Mouse (Mus musculus) liver, embryonic 14.5 days (tissue): ENCODE results near the gene Gm38100. TPM values are rescaled to one million over a fixed set of nuclear protein-coding genes. Genes with fewer than 3 reads are reported as not detected.

ENCODE experiments used
- ATAC-seq: fragments of 200-750 bp; cut with Nextera tagmentation; 2 replicates; pipeline ENCODE4 v1.8.0; 2017; ENCODE audit warnings: moderate number of reproducible peaks, mild to moderate bottlenecking, moderate library complexity; ENCODE audit not compliant: insufficient read depth
- DNase-seq, 3 experiments: peaks; one replicate each; pipeline ENCODE4 v3.0.0-alpha.2; 2012 to 2013; ENCODE audit warnings: low read depth in 3 of 3, low spot score in 3 of 3
- H3K27ac ChIP-seq: fragments of 300-500 bp; sonication (generic); 2 replicates; pipeline ENCODE4 v1.5.1; 2014; ENCODE audit warnings: moderate library complexity, mild to moderate bottlenecking, control low read depth, inconsistent platforms
- H3K27me3 ChIP-seq: fragments of 300-500 bp; sonication (generic); 2 replicates; pipeline ENCODE4 v1.6.1; 2014; ENCODE audit warnings: mild to moderate bottlenecking, low read length, moderate library complexity; ENCODE audit not compliant: control insufficient read depth, insufficient read depth
- H3K36me3 ChIP-seq: fragments of 300-500 bp; sonication (generic); replicated peaks from 2 replicates; pipeline ENCODE4 v1.6.1; 2014; ENCODE audit warnings: low read depth; ENCODE audit not compliant: control insufficient read depth, insufficient read depth
- H3K4me1 ChIP-seq, 2 experiments: fragments of 200-500 bp in 1 of 2; fragments of 300-500 bp in 1 of 2; sonication (generic) in 1 of 2; replicated peaks; 2 replicates each; pipeline ENCODE4 v1.6.1; 2012 to 2014; ENCODE audit warnings: antibody characterized with exemption in 1 of 2, inconsistent platforms in 1 of 2, low read length in 1 of 2; ENCODE audit not compliant: control insufficient read depth in 2 of 2, insufficient read depth in 2 of 2
- H3K4me2 ChIP-seq: fragments of 300-500 bp; sonication (generic); 2 replicates; pipeline ENCODE4 v1.6.1; 2014; ENCODE audit warnings: low read depth, mild to moderate bottlenecking, control low read depth, moderate library complexity
- H3K4me3 ChIP-seq, 2 experiments: fragments of 200-500 bp in 1 of 2; fragments of 300-500 bp in 1 of 2; sonication (generic) in 1 of 2; 2 replicates each; pipeline ENCODE4 v1.5.1; 2012 to 2014; ENCODE audit warnings: low read depth in 2 of 2, low read length in 2 of 2, mild to moderate bottlenecking in 2 of 2, control low read depth in 1 of 2, inconsistent platforms in 1 of 2, moderate library complexity in 1 of 2; ENCODE audit not compliant: insufficient read depth in 1 of 2
- H3K9ac ChIP-seq: fragments of 300-500 bp; sonication (generic); replicated peaks from 2 replicates; pipeline ENCODE4 v1.6.1; 2014; ENCODE audit warnings: mild to moderate bottlenecking, control low read depth, moderate library complexity
- H3K9me3 ChIP-seq: fragments of 300-500 bp; sonication (generic); 2 replicates; pipeline ENCODE4 v1.6.1; 2016; ENCODE audit warnings: low read length, mixed read lengths; ENCODE audit not compliant: control insufficient read depth
- CTCF ChIP-seq: IDR thresholded peaks from 2 replicates; pipeline ENCODE4 v1.5.1; 2016; ENCODE audit warnings: antibody characterized with exemption, low read depth, control low read depth
- EP300 ChIP-seq: IDR thresholded peaks from 2 replicates; pipeline ENCODE4 v1.6.1; 2016; ENCODE audit warnings: antibody characterized with exemption, low read depth
- whole genome bisulfite sequencing: fragments of 180-500 bp; shearing (Covaris S2); extraction: QIAGEN DNeasy Blood & Tissue Kit; methylation state at CpG from one replicate; pipeline ENCODE4 v1.1.7; 2014; ENCODE audit not compliant: insufficient replicate concordance; 5-methylcytosine and 5-hydroxymethylcytosine counted together
- polyA plus RNA-seq, 2 experiments: library from polyadenylated mRNA; depleted of rRNA in 1 of 2; stranded (reverse) in 1 of 2; unstranded in 1 of 2; fragments of >200 nt; fragmentation: Nextera tagmentation in 1 of 2; extraction: Ambion mirVana in 1 of 2; gene quantifications; 2 replicates each; pipeline versions ENCODE4 v1.2.1 to v1.2.3; 2012 to 2014

Gene Gm38100
- polyA plus RNA-seq, 2 experiments: not detected

DNA sequence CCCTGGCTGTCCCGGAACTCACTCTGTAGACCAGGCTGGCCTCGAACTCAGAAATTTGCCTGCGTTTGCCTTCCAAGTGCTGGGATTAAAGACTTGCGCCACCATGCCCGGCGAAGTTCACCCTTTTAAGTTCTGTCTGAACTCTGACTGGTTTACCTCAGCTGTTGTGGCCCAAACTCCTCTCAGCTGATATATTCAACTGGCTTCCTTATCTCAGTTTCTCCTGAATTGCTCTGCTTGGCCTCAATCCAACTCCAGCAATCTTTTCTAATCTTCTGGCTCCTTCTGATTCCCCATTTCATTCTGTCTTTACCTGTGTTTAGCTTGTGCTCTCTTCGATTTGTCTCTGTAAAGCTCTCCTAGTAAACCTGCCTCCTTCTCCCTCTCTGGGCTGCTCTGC lies 23.0 kb downstream of the Gm38100 start:
- Histone ChIP-seq H3K9ac (no peak overlapping the region), H3K4me2 (no peak overlapping the region), H3K27me3 (no peaks in the 10 kb centered on the region), H3K4me1 (no peaks in the 10 kb centered on the region), H3K4me3 (no peak overlapping the region), H3K9me3 (no peaks in the 10 kb centered on the region), H3K36me3 (no peaks in the 10 kb centered on the region), H3K27ac (no peak overlapping the region)
- DNase-seq (no peak), ATAC-seq (no peak)
- TF ChIP-seq CTCF: no peak
- TF ChIP-seq EP300: no peak
- 71% methylated on average over 7 of the region's 7 CpGs for WGBS

DNA sequence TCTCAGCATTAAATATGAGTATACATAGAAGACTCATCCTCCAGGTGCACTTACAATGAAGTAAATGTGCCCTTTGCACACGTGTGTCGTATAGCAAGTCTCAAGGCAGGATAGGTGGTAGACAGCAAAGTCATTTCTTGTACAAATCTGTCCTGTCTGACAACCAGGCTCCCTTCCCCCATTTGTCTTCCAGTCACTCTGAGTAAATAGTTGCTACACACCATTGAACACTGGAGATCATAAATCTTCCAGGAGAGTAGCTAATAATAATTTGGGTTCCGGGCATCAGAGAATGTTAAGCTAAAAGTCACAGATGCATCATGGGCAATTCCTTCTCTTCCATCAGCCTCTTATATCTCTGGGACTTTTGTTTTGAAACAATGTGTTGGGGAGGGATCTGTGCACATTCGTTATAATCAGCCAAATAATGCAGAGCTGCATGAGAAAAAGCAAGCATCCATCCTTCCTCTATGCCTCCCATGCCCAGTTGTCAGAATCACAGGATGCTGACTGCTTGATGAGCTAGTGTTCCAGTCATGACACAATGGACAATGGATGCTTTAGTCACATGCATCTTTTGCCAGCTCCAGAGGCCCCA lies 26.7 kb downstream of the Gm38100 start:
- Histone ChIP-seq H3K4me3 (no peak overlapping the region), H3K9me3 (no peaks in the 10 kb centered on the region), H3K36me3 (no peaks in the 10 kb centered on the region), H3K27ac (no peak overlapping the region), H3K4me1 (no peaks in the 10 kb centered on the region), H3K4me2 (no peak overlapping the region), H3K27me3 (no peaks in the 10 kb centered on the region), H3K9ac (no peak overlapping the region)
- DNase-seq (no peak), ATAC-seq (no peak)
- no peak for TF ChIP-seq EP300
- TF ChIP-seq CTCF: no peak
- WGBS: 51% methylated on average over 4 of the region's 4 CpGs

DNA sequence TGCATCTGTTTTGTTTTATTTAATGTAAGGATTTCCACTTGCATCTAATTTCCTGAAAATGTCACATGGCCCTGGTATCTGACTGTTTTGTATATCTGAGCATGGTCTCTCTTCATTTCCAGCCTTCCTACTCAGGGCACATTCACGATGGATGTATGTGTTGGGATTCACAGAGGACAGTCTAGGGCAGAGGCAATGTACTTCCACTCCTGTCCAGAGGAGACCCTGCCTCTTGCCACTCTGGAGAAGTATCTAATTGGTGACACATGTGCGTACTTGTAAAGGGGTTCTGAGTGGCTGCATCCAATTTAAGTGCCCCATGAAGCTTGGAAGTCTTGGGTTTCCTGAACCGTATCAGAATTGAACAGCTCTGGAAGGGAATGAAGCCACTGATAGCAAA lies 30.3 kb downstream of the Gm38100 start:
- H3K27ac ChIP-seq: no peak overlapping the region
- H3K36me3 ChIP-seq: no peaks in the 10 kb centered on the region
- H3K4me3 ChIP-seq: no peak overlapping the region
- no peaks in the 10 kb centered on the region for H3K4me1 ChIP-seq
- H3K9ac ChIP-seq: no peak overlapping the region
- no peaks in the 10 kb centered on the region for H3K9me3 ChIP-seq
- no peak for ATAC-seq
- 66% methylated on average over 3 of the region's 3 CpGs for WGBS
- H3K27me3 ChIP-seq: no peaks in the 10 kb centered on the region
- no peak overlapping the region for H3K4me2 ChIP-seq
- DNase-seq: no peak
- TF ChIP-seq EP300 (no peak), CTCF (no peak)

DNA sequence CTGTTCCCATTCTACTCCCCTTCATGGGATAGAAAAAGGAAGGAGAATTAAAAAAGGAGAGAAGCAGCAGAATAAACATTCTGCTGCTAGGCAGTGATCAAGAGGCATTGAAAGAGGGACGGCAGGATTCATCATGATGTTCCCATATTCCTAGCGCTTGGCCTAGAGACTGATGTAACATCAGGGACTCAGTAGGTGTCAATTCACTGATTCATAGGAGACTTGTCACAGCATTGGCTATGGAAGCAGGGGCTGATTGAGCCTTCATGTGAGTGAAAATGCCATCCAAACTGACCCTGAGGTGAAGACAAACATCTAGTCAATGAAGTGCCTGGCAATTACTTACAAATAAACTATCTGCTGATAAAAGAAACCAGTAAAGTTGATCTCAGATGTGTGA lies 30.7 kb downstream of the Gm38100 start:
- ATAC-seq (no peak), DNase-seq (no peak)
- H3K4me2 ChIP-seq: no peak overlapping the region
- no peak overlapping the region for H3K27ac ChIP-seq
- no peaks in the 10 kb centered on the region for H3K36me3 ChIP-seq
- 76% methylated on average over 2 of the region's 2 CpGs for WGBS
- TF ChIP-seq CTCF (no peak), EP300 (no peak)
- no peaks in the 10 kb centered on the region for H3K4me1 ChIP-seq
- H3K4me3 ChIP-seq: no peak overlapping the region
- no peaks in the 10 kb centered on the region for H3K9me3 ChIP-seq
- H3K27me3 ChIP-seq: no peaks in the 10 kb centered on the region
- H3K9ac ChIP-seq: no peak overlapping the region

- ATAC-seq: no peak
- no peak overlapping the region for H3K4me3 ChIP-seq
- H3K27ac ChIP-seq: no peak overlapping the region
- no peaks in the 10 kb centered on the region for H3K4me1 ChIP-seq
- 72% methylated on average over 2 of the region's 2 CpGs for WGBS
- no peak overlapping the region for H3K9ac ChIP-seq
- DNase-seq: no peak
- no peaks in the 10 kb centered on the region for H3K27me3 ChIP-seq
- H3K4me2 ChIP-seq: no peak overlapping the region
- no peak for TF ChIP-seq CTCF
- TF ChIP-seq EP300: no peak
- no peaks in the 10 kb centered on the region for H3K36me3 ChIP-seq
- no peaks in the 10 kb centered on the region for H3K9me3 ChIP-seq
Observed at GRCm38 (mm10) chr1:175961786-175962185, 41.7 kb downstream of the Gm38100 start.
